Mouse (Mus musculus): ENCODE data around the gene Ankrd45.
"Not testable (repeated sequence)": the region's sequence is repeated elsewhere in the genome, so short reads cannot be mapped to it uniquely, and the experiment has no call there.

The Ankrd45 gene

GRCm38 (mm10) chr1:161185431-161185830 is 42.9 kb downstream of the Ankrd45 start:
- DNase-seq (ENCODE audit: low spot score in 2 of 2), result no peak

DNA sequence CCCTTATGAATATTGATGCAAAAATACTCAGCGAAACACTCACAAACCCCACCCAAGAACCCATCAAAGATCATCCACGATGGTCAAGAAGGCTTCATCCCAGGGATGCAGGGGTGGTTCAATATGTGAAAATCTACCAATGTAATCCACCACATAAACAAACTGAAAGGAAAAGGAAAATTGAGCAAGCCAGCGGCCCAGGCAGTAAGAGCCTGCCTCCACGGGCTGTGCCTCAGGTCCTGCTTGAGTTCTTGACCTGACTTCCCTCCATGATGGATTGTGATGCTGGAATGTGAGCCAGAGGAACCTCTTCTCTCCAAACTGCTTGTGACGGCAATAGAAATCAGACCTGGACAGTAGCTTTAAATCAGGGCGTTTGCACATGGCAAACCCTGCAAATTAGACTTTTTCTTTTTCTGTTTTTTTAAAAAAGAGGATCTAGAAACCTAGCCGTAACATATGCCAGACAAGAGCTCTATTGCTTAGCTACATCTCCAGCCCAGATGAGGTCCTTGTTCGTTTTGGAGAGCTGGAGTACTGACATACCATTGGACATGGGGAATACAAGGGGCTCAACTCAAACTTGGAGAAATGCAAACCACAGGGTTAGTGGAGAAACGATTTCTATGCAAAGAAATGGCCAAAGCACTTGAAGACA is 47.9 kb downstream of the Ankrd45 start:
- DNase-seq (ENCODE audit: low spot score in 2 of 2), result no peak

- DNase-seq (ENCODE audit: low spot score in 2 of 2), result peak; percentile 27 to 85
These were observed 53.3 kb downstream of the Ankrd45 start for GRCm38 (mm10) chr1:161195541-161196351.

- DNase-seq (ENCODE audit: low spot score in 2 of 2), result not testable (repeated sequence)
These were observed 53.9 kb downstream of the Ankrd45 start for GRCm38 (mm10) chr1:161196364-161196763.

DNA sequence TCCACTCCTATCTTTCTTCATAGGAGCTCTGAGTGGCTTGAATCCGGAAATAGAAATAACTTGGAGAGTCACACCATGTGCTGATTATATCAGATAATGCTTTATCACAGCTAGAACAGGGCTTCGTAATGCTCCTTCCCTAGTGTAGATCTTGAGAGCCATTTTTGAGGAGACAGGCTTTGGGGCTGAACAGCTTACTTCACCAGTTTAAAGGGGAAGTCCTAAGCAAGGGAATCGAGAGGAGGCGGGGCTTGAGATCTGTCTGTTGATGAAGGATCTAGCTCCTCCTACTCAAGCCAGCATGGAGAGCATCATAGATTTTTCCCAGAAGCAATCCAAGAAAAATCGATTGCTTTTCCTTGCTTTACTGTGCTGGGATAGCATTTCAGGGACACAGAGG is 57.4 kb downstream of the Ankrd45 start:
- no peak for DNase-seq (ENCODE audit: low spot score in 2 of 2)

- peak in 1 of 2 experiments; percentile 37 for DNase-seq (ENCODE audit: low spot score in 2 of 2)
These were observed 72.0 kb downstream of the Ankrd45 start for GRCm38 (mm10) chr1:161214465-161214864.

GRCm38 (mm10) chr1:161219816-161220215 is 77.3 kb downstream of the Ankrd45 start:
- no peak for DNase-seq (ENCODE audit: low spot score in 2 of 2)

All from thymus, postnatal 10 days (tissue).